Mouse (Mus musculus) stomach, embryonic 16.5 days (tissue): ENCODE results near the gene Tbc1d5. TPM values are rescaled to one million over a fixed set of nuclear protein-coding genes. Genes with fewer than 3 reads are reported as not detected.
A peak's percentile ranks its signal among the peaks of the same experiment; 100 is the strongest.

ENCODE experiments used
- ATAC-seq: fragments of 200-750 bp; cut with Nextera tagmentation; 2 replicates; pipeline ENCODE4 v1.8.0; 2017; ENCODE audit warnings: moderate number of reproducible peaks, moderate TSS enrichment; ENCODE audit not compliant: insufficient read depth, low FRiP score
- H3K27ac ChIP-seq: fragments of 300-500 bp; sonication (generic); 2 replicates; pipeline ENCODE4 v1.5.1; 2014; ENCODE audit warnings: low read length
- H3K27me3 ChIP-seq: fragments of 300-500 bp; sonication (generic); 2 replicates; pipeline ENCODE4 v1.6.1; 2014; ENCODE audit warnings: low read length, control low read depth, mixed read lengths; ENCODE audit not compliant: control insufficient read depth, insufficient read depth
- H3K36me3 ChIP-seq: fragments of 300-500 bp; sonication (generic); 2 replicates; pipeline ENCODE4 v1.6.1; 2014; ENCODE audit warnings: low read length; ENCODE audit not compliant: control insufficient read depth, insufficient read depth
- H3K4me1 ChIP-seq: fragments of 300-500 bp; sonication (generic); 2 replicates; pipeline ENCODE4 v1.6.1; 2014; ENCODE audit warnings: low read length, control low read depth, mixed read lengths; ENCODE audit not compliant: control insufficient read depth, insufficient read depth
- H3K4me2 ChIP-seq: fragments of 300-500 bp; sonication (generic); 2 replicates; pipeline ENCODE4 v1.6.1; 2014; ENCODE audit warnings: low read depth, low read length, mixed read lengths
- H3K4me3 ChIP-seq: fragments of 300-500 bp; sonication (generic); replicated peaks from 2 replicates; pipeline ENCODE4 v1.5.1; 2014; ENCODE audit warnings: mild to moderate bottlenecking, low read length
- H3K9ac ChIP-seq: fragments of 300-500 bp; sonication (generic); 2 replicates; pipeline ENCODE4 v1.6.1; 2014; ENCODE audit warnings: low read length
- H3K9me3 ChIP-seq: fragments of 300-500 bp; sonication (generic); replicated peaks from 2 replicates; pipeline ENCODE4 v1.6.1; 2016; ENCODE audit warnings: low read length, control low read depth; ENCODE audit not compliant: control insufficient read depth
- WGBS: fragments of 180-500 bp; shearing (Covaris S2); extraction: QIAGEN DNeasy Blood & Tissue Kit; methylation state at CpG from one replicate; pipeline ENCODE4 v1.1.7; 2014; 5-methylcytosine and 5-hydroxymethylcytosine counted together
- polyA plus RNA-seq: library from polyadenylated mRNA; unstranded; fragments of >200 nt; fragmentation: Nextera tagmentation; extraction: Ambion mirVana; gene quantifications from 2 replicates; pipeline ENCODE4 v1.2.1, GENCODE M21; 2015

Gene Tbc1d5
- polyA plus RNA-seq, 1 experiment from 2014 or later: 13.3 TPM

GRCm38 (mm10) chr17:51194787-51195186, 15.6 kb upstream of the Tbc1d5 start:
- H3K9me3 ChIP-seq: no peaks in the 10 kb centered on the region
- H3K27me3 ChIP-seq: no peaks in the 10 kb centered on the region
- ATAC-seq: no peak
- no peak overlapping the region for H3K4me3 ChIP-seq
- H3K9ac ChIP-seq: no peak overlapping the region
- H3K36me3 ChIP-seq: no peaks in the 10 kb centered on the region
- H3K4me1 ChIP-seq: no peaks in the 10 kb centered on the region
- no peak overlapping the region for H3K27ac ChIP-seq
- H3K4me2 ChIP-seq: no peak overlapping the region
- 69% methylated on average over 2 of the region's 2 CpGs for WGBS

DNA sequence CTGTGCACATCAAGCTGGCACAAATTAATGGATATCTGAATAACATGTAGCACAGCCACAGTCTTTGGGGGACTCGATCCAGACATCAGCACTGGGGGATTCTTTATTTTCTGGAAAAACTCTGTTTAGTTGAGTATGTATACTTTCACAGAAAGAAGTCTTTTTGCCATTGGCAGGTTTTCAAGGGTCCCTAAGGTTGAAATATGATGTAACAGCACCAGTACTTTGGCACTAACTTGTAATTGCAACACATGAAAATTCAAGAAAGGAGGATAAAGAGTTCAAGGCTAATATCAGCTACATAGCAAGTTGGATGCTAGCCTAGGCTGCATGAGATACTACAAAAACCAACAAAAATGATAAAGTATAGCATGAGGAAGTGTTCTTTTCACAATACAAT, 12.2 kb upstream of the Tbc1d5 start:
- Histone ChIP-seq H3K27me3 (no peaks in the 10 kb centered on the region), H3K4me3 (no peak overlapping the region), H3K9ac (no peak overlapping the region), H3K4me2 (no peak overlapping the region), H3K9me3 (no peaks in the 10 kb centered on the region), H3K4me1 (no peaks in the 10 kb centered on the region), H3K36me3 (no peaks in the 10 kb centered on the region), H3K27ac (no peak overlapping the region)
- no peak for ATAC-seq
- 66% methylated on average over 1 of the region's 1 CpGs for WGBS

DNA sequence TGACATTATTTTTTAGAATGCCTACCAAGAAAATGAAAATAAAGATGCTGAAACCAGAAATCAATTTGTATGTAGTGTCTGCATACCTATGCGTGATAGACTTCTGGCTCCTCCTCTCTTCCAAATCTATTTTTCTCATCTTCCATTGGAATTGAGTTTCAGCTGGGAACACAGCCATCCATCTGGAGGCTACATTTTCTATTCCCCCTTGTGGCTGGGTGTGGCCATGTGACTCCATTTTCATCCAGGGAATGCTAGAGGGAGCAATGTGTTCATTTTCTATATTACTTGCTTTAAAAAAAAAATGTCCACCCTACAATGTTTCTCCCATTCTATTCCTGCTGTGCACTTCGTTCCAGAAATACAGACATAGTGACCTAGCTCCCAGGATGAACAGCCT, 3.6 kb upstream of the Tbc1d5 start:
- H3K27me3 ChIP-seq: no peaks in the 10 kb centered on the region
- peaks cover 4% of the 10 kb centered on the region; the same call in 1 of the 2 replicates for H3K4me1 ChIP-seq
- WGBS: 78% methylated on average over 2 of the region's 2 CpGs
- H3K27ac ChIP-seq: no peak overlapping the region
- H3K4me2 ChIP-seq: no peak overlapping the region
- H3K9me3 ChIP-seq: no peaks in the 10 kb centered on the region
- H3K9ac ChIP-seq: no peak overlapping the region
- no peak for ATAC-seq
- no peaks in the 10 kb centered on the region for H3K36me3 ChIP-seq
- no peak overlapping the region for H3K4me3 ChIP-seq

DNA sequence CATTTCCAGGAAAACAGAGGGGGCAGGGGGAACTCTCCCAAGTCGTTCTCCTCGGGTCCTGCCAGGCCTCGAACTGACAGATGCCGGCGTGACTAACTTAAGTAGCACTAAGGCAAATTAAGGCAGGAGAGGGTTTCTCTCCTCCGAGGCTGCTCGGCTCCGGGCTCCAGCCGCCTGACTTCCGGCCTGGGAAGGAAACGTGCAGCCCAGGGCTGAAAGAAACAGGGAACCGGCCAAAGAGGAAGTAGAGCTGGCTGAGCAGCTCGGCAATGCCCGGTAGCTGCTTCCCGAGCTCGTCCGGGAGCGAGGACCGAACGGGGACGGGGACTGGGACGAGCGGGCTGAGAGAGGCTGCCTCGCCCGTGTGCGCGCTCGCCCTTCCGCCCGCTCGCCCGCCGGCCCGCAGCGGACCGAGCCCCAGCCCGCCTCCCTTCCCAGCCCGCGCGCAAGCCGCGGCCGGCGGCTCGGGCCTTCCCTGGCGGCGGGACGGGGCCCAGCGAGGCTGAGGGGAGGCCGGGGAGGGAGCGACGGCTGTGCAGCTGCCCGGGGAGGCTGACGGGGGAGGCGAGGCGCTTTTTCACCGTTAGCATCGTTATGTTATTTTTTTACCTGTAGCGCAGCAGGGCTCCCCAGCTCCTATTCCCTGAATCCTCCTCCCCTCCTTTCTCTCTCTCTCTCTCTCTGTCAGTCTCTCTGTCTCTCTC, 509 bp downstream of the Tbc1d5 start:
- peak; percentile 83 for ATAC-seq
- Histone ChIP-seq H3K4me3 (peak overlapping the region; percentile 81), H3K27me3 (no peaks in the 10 kb centered on the region), H3K9me3 (no peaks in the 10 kb centered on the region), H3K4me1 (peaks cover 6% of the 10 kb centered on the region; the same call in 1 of the 2 replicates), H3K36me3 (no peaks in the 10 kb centered on the region), H3K4me2 (peak overlapping the region; percentile 77), H3K9ac (peak overlapping the region; percentile 97), H3K27ac (peak overlapping the region; percentile 99)
- WGBS: under 1% methylated on average over 46 of the region's 59 CpGs

- WGBS: 39% methylated on average over 6 of the region's 6 CpGs
- Histone ChIP-seq H3K27ac (peak overlapping the region; percentile 99), H3K36me3 (no peaks in the 10 kb centered on the region), H3K9ac (peak overlapping the region; percentile 97), H3K4me3 (peak overlapping the region; percentile 81), H3K9me3 (no peaks in the 10 kb centered on the region), H3K4me2 (peak overlapping the region; percentile 77), H3K4me1 (peaks cover 6% of the 10 kb centered on the region; the same call in 1 of the 2 replicates), H3K27me3 (no peaks in the 10 kb centered on the region)
- ATAC-seq: no peak
Measured at GRCm38 (mm10) chr17:51177923-51178322, 1.2 kb downstream of the Tbc1d5 start.

DNA sequence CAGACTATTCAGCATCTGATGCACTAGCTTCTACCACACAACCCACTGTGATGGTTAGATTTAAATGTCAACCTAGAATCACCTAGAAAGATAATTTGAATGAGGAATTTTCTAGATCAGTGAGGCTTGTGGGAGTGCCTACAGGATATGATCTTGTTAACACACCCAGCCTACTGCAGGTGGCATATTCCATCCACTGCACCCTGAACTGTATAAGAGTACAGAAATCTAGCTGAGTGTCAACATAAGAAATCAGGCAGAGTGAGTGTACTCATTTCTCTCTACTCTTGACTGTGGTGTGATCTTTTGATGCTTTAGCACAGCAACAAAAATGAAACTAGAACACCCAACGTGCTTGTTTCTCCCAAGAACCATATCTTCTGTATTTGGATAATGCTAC, 6.8 kb downstream of the Tbc1d5 start:
- Histone ChIP-seq H3K4me3 (no peak overlapping the region), H3K36me3 (no peaks in the 10 kb centered on the region), H3K4me1 (no peaks in the 10 kb centered on the region), H3K27me3 (no peaks in the 10 kb centered on the region), H3K4me2 (no peak overlapping the region), H3K9ac (no peak overlapping the region), H3K27ac (no peak overlapping the region), H3K9me3 (no peaks in the 10 kb centered on the region)
- no peak for ATAC-seq
- 89% methylated on average over 1 of the region's 1 CpGs for WGBS

DNA sequence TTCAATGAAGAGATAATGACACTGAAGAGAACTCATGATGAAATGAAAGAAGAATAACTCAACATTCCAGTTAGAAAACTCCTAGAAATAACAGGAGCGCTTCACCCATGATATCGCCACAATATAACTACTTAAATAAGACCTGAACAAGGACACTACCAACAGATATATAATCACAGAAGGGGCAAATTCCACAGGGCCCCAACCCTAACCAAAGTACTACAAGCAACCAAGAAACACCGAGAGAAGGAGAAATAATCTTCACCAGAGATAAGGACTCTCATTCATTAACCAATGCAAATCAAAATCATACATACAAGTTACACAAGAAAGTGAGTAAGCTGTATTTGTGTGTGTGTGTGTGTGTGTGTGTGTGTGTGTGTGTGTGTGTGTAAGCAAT, 7.6 kb downstream of the Tbc1d5 start:
- Histone ChIP-seq H3K4me3 (no peak overlapping the region), H3K4me1 (no peaks in the 10 kb centered on the region), H3K9ac (no peak overlapping the region), H3K27me3 (no peaks in the 10 kb centered on the region), H3K36me3 (no peaks in the 10 kb centered on the region), H3K27ac (no peak overlapping the region), H3K9me3 (no peaks in the 10 kb centered on the region), H3K4me2 (no peak overlapping the region)
- WGBS: 84% methylated on average over 3 of the region's 3 CpGs
- ATAC-seq: no peak

GRCm38 (mm10) chr17:51169911-51170310, 9.2 kb downstream of the Tbc1d5 start:
- WGBS: 78% methylated on average over 4 of the region's 4 CpGs
- Histone ChIP-seq H3K4me1 (no peaks in the 10 kb centered on the region), H3K4me3 (no peak overlapping the region), H3K9ac (no peak overlapping the region), H3K4me2 (no peak overlapping the region), H3K36me3 (no peaks in the 10 kb centered on the region), H3K27me3 (no peaks in the 10 kb centered on the region), H3K9me3 (no peaks in the 10 kb centered on the region), H3K27ac (no peak overlapping the region)
- no peak for ATAC-seq

DNA sequence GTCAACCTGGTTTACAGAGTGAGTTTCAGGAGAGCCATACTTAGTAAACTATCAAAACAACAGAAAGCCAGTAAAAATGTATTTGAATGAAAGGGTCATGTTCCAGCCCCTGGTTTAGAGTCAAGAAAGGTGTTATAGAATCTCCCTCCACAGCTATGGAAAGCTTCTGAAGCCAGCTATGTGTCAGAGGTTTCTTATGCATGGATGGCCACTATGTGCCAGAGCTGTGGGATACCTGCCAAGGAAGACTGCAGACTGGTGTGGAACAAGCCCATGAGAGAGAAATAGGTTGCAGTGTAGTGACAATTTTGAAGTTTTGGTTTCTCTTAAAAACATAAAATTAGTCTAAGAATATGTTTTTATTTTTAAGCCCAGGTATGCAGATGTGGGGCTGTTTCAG, 16.8 kb downstream of the Tbc1d5 start:
- Histone ChIP-seq H3K36me3 (no peaks in the 10 kb centered on the region), H3K9ac (no peak overlapping the region), H3K4me1 (no peaks in the 10 kb centered on the region), H3K9me3 (no peaks in the 10 kb centered on the region), H3K27ac (no peak overlapping the region), H3K4me2 (no peak overlapping the region), H3K27me3 (no peaks in the 10 kb centered on the region), H3K4me3 (no peak overlapping the region)
- ATAC-seq: no peak
